Mouse (Mus musculus) heart, postnatal 10 days (tissue): Measurements from ENCODE around the gene Pld4. TPM values are rescaled to one million over a fixed set of nuclear protein-coding genes. Genes with fewer than 3 reads are reported as not detected.

Experiments used
- DNase-seq, 2 experiments: peaks; one replicate each; pipeline ENCODE4 v3.0.0; 2021
- intact Hi-C: fragments of 180-260 bp; cut with DNase I; formaldehyde crosslinking; loops from one replicate; pipeline ENCODE4 v1.15.1; 2025
- total RNA-seq, 2 experiments: library from RNA; stranded (reverse); gene quantifications; 2 replicates each; pipeline ENCODE4 v1.2.3; 2021

The Pld4 gene
- 1 to 10 TPM; 5.7 to 5.8 TPM for total RNA-seq

DNA sequence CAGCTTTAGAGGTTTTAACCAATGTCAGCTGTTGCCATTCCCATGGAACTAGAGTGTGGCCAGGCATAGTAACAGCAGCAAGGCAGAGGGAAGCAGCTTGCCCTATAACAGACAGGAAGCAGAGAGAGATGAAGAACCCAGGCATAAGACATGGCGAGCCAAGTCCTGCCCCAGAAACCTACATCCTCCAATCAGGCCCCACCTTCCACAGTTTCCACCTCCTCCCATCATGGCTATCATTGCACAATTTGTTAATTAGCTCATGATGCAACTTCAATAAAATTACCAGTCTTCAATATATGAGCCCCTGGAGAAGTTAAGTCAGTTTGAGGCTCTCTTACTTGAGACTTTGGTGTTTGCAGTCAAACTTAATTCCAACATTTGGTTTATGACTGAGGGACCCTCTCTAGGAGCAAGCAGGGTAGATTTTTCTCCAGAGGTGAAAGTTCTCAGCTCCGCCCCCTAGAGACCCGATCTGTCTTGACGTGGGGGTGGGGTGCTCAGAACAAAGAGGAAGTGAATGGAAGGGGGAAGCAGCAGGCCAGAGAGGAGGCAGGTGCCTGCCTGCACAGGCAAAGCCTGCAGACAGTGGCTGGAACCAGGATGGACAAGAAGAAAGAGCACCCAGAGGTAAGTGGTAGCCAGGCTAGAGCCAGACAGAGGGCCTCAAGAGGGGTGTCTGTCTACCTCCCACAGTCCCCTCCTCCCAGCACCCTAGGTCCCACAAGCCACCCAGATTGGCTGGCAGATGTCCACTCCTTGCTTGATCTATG is at the start of gene Pld4:
TSS of gene Pld4 (plus strand) at position 502 of the 773 bp plus-strand sequence.
- intact Hi-C loops: no loop called here
- DNase-seq: no peak

- peak; percentile 45 to 54 for DNase-seq
- intact Hi-C loops: no loop called here
Measured at GRCm38 (mm10) chr12:112713984-112714383, 46.5 kb upstream of the Pld4 start.

DNA sequence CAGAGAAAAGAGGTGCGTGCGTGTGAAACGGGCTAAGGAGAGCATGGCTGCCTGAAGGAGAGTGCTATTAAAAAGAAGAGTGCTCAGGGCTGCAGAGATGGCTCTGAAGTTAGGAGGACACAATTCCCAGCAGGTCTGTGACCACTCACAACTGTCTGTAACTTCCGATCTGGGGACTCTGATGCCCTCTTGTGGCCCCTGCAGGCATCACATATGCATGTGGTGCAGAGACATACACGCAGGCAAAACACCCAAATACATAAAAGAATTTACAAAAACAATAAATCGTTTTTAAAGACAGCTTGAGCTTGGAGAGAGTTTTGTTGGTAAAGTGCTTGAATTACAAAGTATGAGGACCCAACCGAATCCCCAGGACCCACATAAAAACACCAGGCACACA is 43.3 kb upstream of the Pld4 start:
- peak; percentile 59 to 74 for DNase-seq
- intact Hi-C loops: no loop called here

DNA sequence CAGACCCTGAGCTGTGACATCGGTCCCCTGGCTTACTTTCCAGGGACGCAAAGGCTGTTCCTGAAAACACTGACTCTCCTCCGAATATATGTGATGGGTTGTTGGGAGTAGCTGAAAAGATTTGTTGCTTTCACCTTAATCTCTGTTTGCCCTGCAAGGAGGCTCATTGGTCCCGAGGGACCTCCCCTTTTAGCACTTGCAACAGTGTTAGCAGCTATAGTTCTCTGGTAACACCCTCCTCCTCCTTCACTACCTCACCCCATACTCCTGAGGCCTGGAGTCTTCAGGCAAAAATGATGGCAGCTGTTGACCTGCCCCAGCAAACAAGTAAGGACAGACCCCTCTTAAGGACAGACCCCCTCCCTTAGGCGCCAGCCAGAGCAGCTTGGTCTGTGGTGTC is 41.5 kb upstream of the Pld4 start:
- intact Hi-C loops: no loop called here
- no peak for DNase-seq

DNA sequence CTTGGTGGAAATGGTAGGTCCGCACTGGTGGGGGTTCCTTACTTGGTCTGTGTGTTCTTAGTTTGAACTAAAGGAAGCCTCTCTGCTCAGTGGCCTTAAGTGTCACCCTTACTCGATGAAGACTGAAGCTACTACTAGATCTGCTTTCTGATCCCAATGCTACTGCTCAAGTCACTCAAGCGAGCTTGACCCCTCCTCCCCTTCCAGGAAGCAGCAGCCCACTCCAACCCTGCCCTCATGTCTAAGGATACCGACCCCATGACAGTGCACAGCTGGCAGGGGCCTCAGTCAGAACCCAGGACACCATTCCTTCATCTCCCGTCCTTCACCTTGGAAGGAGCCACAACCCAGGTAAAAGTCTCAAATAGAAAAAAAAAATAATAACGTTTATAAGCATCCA is 40.2 kb upstream of the Pld4 start, which contains the start of gene Cep170b:
TSS of gene Cep170b (plus strand) at position 240 of the 400 bp plus-strand sequence.
- intact Hi-C loops: no loop called here
- DNase-seq: no peak

DNA sequence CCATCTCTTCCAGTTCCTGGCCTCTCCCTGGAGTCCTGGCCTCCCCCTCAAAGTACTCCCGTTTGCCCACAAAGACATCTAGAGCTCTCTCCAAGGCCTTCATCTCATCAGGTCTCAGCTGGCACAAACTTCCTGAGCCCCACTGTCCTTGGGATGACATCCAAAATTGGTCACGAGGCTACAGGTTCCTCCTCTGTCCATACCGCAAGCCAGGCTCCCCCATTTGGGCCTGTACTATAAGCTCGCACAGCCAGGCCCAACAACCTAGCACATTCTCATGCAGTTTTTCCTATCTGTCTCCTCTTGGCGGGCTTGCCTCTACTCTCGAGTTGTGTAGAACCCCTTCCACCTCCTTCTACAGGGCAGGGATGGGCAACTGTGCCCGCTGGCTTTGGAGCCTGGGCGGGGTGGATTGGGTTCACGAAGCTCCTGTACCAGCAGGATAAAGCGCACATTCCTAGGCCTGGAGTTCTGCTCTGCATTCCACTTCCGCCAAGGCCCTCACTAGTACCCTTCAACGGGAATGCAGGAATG is 39.5 kb upstream of the Pld4 start:
- intact Hi-C loops: no loop called here
- no peak for DNase-seq

- intact Hi-C loops: no loop called here
- peak; percentile 29 to 37 for DNase-seq
Measured at GRCm38 (mm10) chr12:112721424-112722239, 38.8 kb upstream of the Pld4 start.

- DNase-seq: peak; percentile 53 to 61
- intact Hi-C loops: no loop called here
Measured at GRCm38 (mm10) chr12:112722240-112723027, 38.0 kb upstream of the Pld4 start.

DNA sequence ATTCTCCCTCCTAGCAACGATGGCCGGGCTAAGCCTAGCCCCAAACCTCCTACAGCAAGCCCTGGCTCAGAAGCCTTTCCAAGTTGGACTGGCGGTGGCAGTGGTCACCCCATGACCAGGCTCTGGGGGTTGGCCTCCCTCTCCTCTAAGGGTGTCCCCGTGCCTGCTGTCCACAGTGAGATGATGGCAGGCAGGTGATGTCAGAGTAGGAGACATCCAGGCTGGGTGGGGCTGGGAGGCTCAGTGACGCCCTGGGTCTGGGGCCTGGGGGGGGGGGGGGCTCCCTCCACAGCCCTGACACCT is 37.5 kb upstream of the Pld4 start:
- intact Hi-C loops: no loop called here
- DNase-seq: no peak

- intact Hi-C loops: no loop called here
- DNase-seq: no peak
Measured at GRCm38 (mm10) chr12:112723445-112723844, 37.0 kb upstream of the Pld4 start.

DNA sequence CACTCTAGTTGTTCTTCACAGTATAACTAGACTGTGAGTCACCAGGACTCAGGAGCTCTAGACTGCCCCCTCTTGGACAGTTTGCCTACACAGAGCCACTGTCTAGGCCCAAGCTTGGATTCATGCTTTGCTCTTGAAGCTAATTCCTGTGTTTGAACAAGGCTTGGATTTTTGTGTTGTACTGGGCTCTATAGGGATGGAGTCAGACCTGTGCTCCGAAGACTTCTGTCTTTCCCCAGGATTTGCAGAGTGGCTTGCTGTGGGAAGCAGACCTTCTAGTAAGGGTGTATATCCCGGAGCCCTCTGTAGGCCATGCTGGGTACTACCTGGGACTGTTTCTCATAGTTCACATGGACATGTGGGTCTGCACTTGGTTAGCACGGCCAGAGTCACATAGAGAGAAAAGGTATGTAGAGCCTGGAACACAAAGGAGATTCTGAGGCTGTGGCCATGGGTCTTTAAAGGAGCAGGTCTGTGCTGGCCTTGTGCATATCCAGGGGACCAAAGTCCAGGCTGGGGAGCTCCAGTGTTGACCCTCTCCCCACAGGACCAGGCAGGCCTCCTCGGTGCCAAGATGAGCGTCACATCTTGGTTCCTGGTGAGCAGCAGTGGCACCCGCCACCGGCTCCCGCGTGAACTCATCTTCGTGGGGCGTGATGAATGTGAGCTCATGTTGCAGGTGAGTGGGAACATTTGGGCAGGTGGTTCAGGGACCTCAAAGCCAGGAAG is 36.2 kb upstream of the Pld4 start:
- intact Hi-C loops: no loop called here
- DNase-seq: peak; percentile 72 to 84

DNA sequence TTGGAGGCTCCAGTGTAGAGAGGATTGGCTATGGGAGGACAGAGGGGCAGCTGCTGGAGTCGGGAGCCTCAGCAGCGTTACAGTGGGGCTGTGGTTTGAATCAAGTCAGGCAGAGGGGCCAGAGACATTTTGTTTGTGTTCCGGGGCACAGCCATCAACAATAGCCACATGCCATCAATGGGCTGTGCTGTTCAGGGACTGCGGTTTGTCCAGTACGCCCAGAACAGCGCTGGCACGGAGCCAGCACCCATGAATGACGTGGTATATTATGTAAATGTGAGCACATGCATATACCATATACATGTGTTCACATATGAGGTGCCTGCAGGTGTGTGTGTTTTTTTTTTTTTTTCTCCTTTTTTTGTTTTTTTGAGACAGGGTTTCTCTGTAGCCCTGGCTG is 32.7 kb upstream of the Pld4 start:
- intact Hi-C loops: no loop called here
- DNase-seq: no peak

DNA sequence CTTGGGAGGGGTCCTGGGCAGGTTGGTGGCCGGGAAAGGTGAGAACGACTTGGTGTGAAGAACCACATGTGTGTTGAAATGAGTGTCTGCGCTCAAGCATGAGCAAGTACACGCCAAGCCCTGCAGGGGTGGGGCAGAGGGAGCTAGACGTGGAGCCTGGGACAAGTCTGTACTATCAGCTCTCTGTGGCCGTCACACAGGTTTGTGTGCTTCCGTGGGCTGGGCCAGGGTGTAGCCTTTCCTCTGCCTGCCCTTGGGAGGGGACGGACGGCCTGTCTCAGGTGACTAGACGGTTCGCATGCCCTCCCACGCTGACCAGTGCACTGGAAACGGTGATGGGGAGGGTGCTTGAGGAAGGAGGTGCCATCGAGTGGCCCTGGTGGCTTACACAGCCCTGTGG is 29.6 kb upstream of the Pld4 start:
- DNase-seq: no peak
- intact Hi-C loops: no loop called here

DNA sequence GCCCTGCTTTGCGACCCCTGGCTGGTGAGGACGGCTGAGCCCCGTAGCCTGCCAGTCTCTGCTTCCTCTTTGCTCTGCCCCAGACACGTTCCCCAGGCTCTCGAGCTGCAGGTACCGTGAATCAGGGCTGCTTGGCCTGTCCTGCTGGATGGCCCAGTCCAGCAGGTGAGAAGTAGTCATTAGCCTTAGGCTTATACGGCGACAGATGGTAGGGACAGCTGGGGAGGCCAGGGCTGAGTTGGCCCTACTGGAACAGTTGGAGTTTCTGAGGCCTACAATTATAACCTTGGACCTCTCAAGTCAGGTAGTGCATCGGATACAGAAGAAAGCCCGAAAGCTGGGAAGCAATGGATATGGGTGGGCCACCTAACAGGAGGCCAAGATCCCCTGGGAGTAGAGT is 27.9 kb upstream of the Pld4 start:
- intact Hi-C loops: no loop called here
- no peak for DNase-seq

- intact Hi-C loops: no loop called here
- no peak for DNase-seq
Measured at GRCm38 (mm10) chr12:112734108-112734820, 26.2 kb upstream of the Pld4 start.

DNA sequence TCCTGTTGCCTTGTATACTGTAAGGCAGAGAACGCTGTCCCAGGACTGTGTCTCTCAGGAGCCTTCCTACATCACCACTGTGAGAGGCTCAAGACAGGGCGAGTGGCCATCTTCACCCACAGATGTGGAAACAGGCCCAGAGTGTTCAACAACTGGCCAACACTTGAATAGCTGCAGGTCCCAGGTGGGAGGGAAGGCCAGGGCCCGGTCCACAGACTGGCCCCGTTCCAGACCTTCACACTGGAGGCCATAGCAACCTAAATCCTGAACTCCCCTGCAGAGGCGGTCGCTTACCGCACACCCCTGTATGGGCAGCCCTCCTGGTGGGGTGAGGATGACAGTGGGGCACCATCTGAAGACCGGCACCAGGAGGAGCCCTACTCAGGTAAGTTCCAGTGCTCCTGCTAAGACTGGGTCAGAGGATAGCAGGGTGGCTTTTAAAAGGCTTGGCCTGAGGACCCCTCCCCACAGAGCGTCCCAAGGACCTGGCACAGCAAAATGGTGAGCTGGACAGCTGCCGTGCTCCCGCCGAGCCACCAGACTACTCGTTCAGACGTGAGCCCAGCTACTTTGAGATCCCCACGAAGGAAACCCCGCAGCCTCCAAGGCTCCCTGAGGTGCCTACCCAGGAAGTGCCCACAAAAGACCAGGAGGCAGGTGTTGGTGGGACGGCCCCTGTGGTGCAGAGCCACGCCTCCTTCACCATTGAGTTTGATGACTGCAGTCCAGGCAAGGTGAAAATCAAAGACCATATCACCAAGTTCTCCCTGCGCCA is 25.4 kb upstream of the Pld4 start:
- no peak for DNase-seq
- intact Hi-C loops: no loop called here

DNA sequence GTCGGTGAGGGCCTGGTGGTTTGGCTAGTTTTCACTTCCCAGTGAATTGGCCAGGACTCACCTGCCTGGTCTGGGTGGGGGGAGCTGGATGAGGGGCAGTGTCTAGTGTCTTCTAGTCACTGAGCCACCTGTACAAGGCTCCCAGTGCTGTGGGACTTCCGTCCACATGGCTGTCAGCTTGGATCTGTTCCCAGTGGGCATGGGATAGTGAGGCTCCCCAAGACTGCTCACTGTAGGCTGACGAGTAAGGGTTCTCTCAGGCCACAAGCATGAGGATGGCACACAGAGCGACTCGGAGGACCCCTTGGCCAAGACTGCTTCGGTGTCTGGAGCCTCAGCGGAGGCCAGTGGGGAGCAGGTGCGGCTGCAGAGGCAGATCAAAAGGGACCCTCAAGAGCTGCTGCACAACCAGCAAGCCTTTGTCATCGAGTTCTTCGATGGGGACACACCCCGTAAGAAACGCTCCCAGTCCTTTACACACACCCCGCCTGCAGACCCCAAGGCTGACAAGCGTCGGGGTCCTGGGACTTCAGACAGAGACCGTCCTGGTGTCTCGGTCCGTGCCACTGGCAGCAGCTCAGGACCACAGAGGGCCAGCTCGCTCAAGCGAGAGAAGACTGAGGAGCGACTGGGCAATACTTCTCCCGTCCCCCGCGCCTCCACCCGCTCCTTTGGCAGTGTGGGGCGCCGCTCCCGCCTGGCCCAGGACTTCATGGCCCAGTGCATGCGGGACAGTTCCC is 24.4 kb upstream of the Pld4 start:
- intact Hi-C loops: no loop called here
- DNase-seq: no peak

DNA sequence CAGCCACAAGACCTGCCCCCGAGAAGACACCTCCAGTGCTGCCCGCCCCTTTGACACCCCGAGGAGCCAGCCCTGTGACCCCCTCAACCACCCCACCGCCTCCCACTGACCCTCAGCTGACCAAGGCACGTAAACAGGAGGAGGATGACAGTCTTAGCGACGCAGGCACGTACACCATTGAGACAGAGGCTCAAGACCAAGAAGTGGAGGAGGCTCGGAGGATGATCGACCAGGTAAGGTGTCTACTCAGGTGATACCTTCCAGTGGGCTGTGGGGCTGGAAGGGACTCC is 23.9 kb upstream of the Pld4 start:
- intact Hi-C loops: no loop called here
- no peak for DNase-seq

DNA sequence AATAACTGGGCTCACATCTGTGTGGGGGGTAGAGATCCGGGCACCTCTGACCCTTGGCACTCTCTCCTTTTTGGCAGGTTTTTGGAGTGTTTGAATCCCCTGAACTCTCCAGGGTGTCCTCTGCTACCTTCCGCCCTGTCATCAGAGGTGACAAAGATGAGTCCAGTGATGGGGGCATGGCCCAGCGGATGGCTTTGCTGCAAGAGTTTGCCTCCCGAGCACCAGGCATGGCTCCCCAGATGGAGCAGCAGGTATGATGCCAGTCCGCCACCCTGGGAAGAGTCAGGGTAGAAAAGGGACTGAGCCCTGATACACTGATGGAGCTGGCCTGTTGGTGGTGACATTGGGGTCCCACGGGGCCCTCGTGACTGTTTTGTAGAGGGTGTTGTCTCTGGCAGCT is 23.4 kb upstream of the Pld4 start:
- intact Hi-C loops: no loop called here
- no peak for DNase-seq
